Comparison of ENCODE assay signal across 8 mouse cellular contexts in genomic region chr5:136137658-136138274, GRCm38 (mm10). TPM values are rescaled to one million over a fixed set of nuclear protein-coding genes. Genes with fewer than 3 reads are reported as not detected.
DNase-seq lines count a peak whose midpoint lies in the region; ATAC-seq lines count a peak whose summit lies in the region.

No protein-coding gene starts in this region.

- 77% methylated on average over 13 of the region's 13 CpGs for WGBS in midbrain, embryonic 15.5 days

- peaks cover 69% of the 10 kb centered on the region for H3K36me3 ChIP-seq in megakaryocyte, embryonic 14.5 days (replicated peaks; ENCODE audit: low read length)
- H3K36me3 ChIP-seq in midbrain, embryonic 15.5 days (replicated peaks): peaks cover 14% of the 10 kb centered on the region

- no peak overlapping the region for H3K9ac ChIP-seq in midbrain, embryonic 15.5 days

- H3K4me2 ChIP-seq in midbrain, embryonic 15.5 days: peak overlapping the region; percentile 84

- no peak overlapping the region for H3K27ac ChIP-seq in midbrain, embryonic 15.5 days

- no peaks in the 10 kb centered on the region for H3K27me3 ChIP-seq in megakaryocyte, embryonic 14.5 days (replicated peaks)
- H3K27me3 ChIP-seq in midbrain, embryonic 15.5 days (replicated peaks): no peaks in the 10 kb centered on the region

- ATAC-seq in megakaryocyte, adult 5-6 weeks (ENCODE audit: poor library complexity, severe bottlenecking): no peak
- ATAC-seq in midbrain, embryonic 15.5 days (replicated peaks): no peak

- no peaks in the 10 kb centered on the region for H3K9me3 ChIP-seq in megakaryocyte, embryonic 14.5 days
- no peaks in the 10 kb centered on the region for H3K9me3 ChIP-seq in midbrain, embryonic 15.5 days

- H3K4me3 ChIP-seq in megakaryocyte, embryonic 14.5 days (replicated peaks): peak overlapping the region; percentile 72
- H3K4me3 ChIP-seq in midbrain, embryonic 15.5 days: no peak overlapping the region

- peak; percentile 41 for DNase-seq in cerebellum, adult 11 months
- DNase-seq in cerebellum, adult 11-12 months: no peak
- DNase-seq in c-Kit-positive CD71-positive TER-119-positive erythroid progenitor cells, embryonic 14.5 days (ENCODE audit: low spot score): peak; percentile 72
- DNase-seq in kidney, postnatal 14 days: peak; percentile 41
- peak; percentile 89 for DNase-seq in thymus, postnatal 4 days

- peaks cover 53% of the 10 kb centered on the region for H3K4me1 ChIP-seq in megakaryocyte, embryonic 14.5 days
- peaks cover 27% of the 10 kb centered on the region for H3K4me1 ChIP-seq in midbrain, embryonic 15.5 days

RNA-seq across cellular contexts. Expression of gene Alkbh4, which starts 1.8 kb away (rescaled TPM):
- polyA plus RNA-seq in megakaryocyte, embryonic 14.5 days (2012; ENCODE audit: insufficient read depth, low replicate concordance): 37.3 and 77.1 TPM in 2 replicates
- 14.0 and 19.8 TPM in 2 replicates for total RNA-seq in megakaryocyte, adult 5-6 weeks (2015)
- total RNA-seq in megakaryocyte, adult 5-6 weeks (2017): 11.2 and 15.2 TPM in 2 replicates
- polyA plus RNA-seq in midbrain, embryonic 15.5 days (2015; fragmentation: Nextera tagmentation; extraction: Ambion mirVana): 22.3 and 22.8 TPM in 2 replicates

RNA-seq across cellular contexts. Expression of gene Lrwd1, which starts 1.9 kb away (rescaled TPM):
- 47.2 and 54.5 TPM in 2 replicates for polyA plus RNA-seq in megakaryocyte, embryonic 14.5 days (2012; ENCODE audit: insufficient read depth, low replicate concordance)
- total RNA-seq in megakaryocyte, adult 5-6 weeks (2015): 12.3 and 16.0 TPM in 2 replicates
- 40.9 and 58.5 TPM in 2 replicates for total RNA-seq in megakaryocyte, adult 5-6 weeks (2017)
- 28.6 and 30.7 TPM in 2 replicates for polyA plus RNA-seq in midbrain, embryonic 15.5 days (2015; fragmentation: Nextera tagmentation; extraction: Ambion mirVana)

RNA-seq across cellular contexts. Expression of gene Polr2j, which starts 21.3 kb away (rescaled TPM):
- 14.7 and 91.2 TPM in 2 replicates for polyA plus RNA-seq in megakaryocyte, embryonic 14.5 days (2012; ENCODE audit: insufficient read depth, low replicate concordance)
- total RNA-seq in megakaryocyte, adult 5-6 weeks (2015): 94.7 and 103 TPM in 2 replicates
- 105 and 117 TPM in 2 replicates for total RNA-seq in megakaryocyte, adult 5-6 weeks (2017)
- 196 and 200 TPM in 2 replicates for polyA plus RNA-seq in midbrain, embryonic 15.5 days (2015; fragmentation: Nextera tagmentation; extraction: Ambion mirVana)

RNA-seq across cellular contexts. Expression of gene Orai2, which starts 32.7 kb away (rescaled TPM):
- 23.2 and 25.7 TPM in 2 replicates for polyA plus RNA-seq in megakaryocyte, embryonic 14.5 days (2012; ENCODE audit: insufficient read depth, low replicate concordance)
- total RNA-seq in megakaryocyte, adult 5-6 weeks (2015): 26.1 and 26.5 TPM in 2 replicates
- total RNA-seq in megakaryocyte, adult 5-6 weeks (2017): 42.8 and 48.1 TPM in 2 replicates
- 52.0 and 53.2 TPM in 2 replicates for polyA plus RNA-seq in midbrain, embryonic 15.5 days (2015; fragmentation: Nextera tagmentation; extraction: Ambion mirVana)

RNA-seq across cellular contexts. Expression of gene Rasa4, which starts 54.0 kb away (rescaled TPM):
- 4.4 and 18.1 TPM in 2 replicates for polyA plus RNA-seq in megakaryocyte, embryonic 14.5 days (2012; ENCODE audit: insufficient read depth, low replicate concordance)
- 36.2 and 40.9 TPM in 2 replicates for total RNA-seq in megakaryocyte, adult 5-6 weeks (2015)
- total RNA-seq in megakaryocyte, adult 5-6 weeks (2017): 26.0 and 33.8 TPM in 2 replicates
- polyA plus RNA-seq in midbrain, embryonic 15.5 days (2015; fragmentation: Nextera tagmentation; extraction: Ambion mirVana): 22.0 and 22.8 TPM in 2 replicates
